Mouse (Mus musculus) frontal cortex, adult (tissue): ENCODE measurements around the gene Ift20.
A peak's percentile ranks its signal among the peaks of the same experiment; 100 is the strongest.

Source experiments
- ATAC-seq: cut with Nextera tagmentation; 2 replicates; pipeline ENCODE4 v1.9.2; 2017; ENCODE audit warnings: mild to moderate bottlenecking, moderate library complexity, mixed read lengths; ENCODE audit not compliant: low TSS enrichment

Gene Ift20

DNA sequence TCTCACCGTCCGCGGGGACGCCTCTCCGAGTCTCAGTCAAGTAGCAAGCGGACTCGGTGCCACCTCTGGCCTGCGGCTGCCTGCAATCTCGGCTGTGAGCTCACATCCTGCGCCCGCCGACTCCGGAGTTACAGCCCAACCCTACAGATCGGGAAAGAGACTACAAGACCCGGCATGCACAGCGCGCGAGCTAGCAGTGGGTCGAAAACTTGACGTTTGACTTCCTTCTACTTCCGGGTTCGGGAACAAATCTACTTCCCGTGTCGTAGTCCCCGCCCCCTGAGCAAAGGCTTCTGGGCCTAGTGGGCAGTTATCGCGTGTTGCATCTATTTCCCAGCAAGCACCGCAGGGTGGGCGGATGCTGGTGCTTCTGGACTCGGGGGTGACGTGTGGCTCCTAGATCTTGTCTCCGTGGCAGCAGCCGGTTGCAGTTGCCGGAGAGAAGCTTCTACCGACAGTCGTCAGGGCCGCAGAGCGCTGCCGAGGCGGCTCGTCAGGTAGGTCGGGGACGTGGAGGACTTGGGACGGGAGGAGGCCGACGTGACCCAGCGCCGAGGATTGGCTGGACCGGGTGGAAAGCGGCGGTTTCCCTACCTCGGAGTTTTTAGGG is at the start of gene Ift20, which contains the start of gene Tnfaip1:
Ift20 (plus strand) TSS at position 282 of the 610 bp plus-strand sequence.
Tnfaip1 (minus strand) TSS at position 253 of the 610 bp plus-strand sequence.
- peak; percentile 96 for ATAC-seq

- ATAC-seq: no peak
Observed at GRCm38 (mm10) chr11:78488168-78488567, 48.0 kb upstream of the Ift20 start.

DNA sequence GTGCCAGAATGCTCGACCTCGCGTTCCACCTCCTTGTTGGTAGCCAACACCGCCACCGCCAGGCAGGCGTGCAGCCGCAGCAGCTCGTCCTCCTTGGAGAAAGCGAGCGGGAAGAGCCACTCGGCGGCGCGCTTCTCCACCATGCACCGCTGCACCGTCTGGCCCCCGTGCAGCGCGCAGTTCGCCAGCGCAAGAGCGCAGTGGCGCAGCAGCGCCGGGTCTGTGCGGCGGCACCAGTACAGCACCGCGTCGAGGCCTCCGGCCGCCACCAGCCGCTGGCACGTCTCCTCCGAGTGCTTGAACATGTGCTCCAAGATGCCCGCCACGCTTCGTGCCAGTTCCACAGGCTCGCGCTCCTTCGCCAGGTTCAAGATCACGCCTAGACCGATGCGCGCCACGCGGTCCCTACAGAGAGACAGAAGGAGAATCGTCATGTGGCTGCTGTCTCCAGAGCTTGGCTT is 45.4 kb upstream of the Ift20 start:
- ATAC-seq: peak; percentile 91

DNA sequence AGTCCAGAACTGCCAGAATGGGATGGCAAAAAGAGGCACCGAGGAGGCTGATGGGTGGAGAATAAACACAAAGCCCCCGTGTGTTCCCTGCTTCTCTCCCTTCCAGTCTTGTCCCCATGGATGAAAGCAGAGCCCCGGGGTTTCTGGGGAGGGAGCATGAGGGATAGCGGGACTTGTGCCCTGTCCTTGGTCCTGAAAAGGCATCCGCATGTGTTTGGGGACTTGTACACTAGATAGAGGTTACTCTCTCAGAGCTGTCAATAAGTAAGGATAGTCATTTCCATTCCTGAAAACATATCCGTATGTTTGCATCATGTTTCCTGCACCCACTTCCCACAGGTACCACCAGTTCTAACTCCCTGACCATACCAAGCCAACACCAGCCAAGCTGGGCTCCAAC is 40.3 kb upstream of the Ift20 start:
- ATAC-seq: no peak

DNA sequence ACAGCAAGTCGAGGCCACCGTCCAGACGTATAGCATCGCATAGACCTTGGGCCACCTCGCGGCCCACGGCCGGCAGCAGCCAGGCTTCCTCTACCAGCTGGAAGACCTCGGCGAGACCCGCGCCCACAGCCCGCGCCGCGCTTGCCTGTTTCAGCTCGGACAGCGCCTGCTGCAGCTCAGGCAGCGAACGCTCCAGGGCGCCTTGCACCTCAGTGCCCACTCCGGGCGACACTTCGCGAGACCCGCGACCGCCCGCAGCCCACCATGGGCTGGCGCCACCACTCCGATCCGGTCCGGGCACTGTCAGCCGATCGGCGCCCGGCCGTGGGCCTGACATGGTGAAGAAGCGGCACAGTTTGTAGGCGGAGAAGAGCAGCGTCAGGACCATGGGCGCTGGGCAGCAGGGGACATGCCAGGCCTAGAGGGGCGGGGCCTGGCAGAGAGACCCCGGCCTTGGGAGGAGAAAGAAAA is 39.1 kb upstream of the Ift20 start:
- peak; percentile 38 for ATAC-seq

GRCm38 (mm10) chr11:78497544-78498522 is 38.3 kb upstream of the Ift20 start, which contains the start of gene Sarm1:
Gene Sarm1 (minus strand): TSS chr11:78497754.
- ATAC-seq: peak; percentile 94

DNA sequence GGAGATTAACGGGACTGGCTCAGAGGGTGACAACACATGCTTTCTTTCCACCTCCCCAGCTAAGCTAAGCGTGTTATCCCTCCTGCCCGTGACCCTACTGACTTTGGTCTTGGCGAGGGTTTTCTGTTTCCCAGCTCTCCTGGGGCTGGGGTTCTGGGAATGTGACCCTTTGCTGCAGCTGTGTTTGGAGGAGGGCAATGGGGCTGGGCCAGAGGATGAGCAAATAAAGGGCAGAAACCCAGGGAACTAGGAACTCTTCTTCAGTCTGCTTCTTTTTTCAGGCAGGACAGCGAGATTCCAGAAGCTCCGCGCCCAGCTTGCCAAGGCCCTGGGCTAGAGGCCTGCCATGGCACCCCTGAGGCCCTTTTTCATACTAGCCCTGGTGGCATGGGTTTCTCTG is 37.2 kb upstream of the Ift20 start, which contains the start of gene Vtn:
Vtn (plus strand) TSS at position 88 of the 400 bp plus-strand sequence.
- ATAC-seq: no peak

DNA sequence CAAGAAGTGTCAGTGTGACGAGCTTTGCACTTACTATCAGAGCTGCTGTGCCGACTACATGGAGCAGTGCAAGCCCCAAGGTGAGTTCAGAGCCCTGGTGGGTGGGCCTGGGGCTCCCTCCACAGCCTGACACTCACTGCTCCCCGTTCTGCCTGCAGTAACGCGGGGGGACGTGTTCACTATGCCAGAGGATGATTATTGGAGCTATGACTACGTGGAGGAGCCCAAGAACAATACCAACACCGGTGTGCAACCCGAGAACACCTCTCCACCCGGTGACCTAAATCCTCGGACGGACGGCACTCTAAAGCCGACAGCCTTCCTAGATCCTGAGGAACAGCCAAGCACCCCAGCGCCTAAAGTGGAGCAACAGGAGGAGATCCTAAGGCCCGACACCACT is 36.6 kb upstream of the Ift20 start:
- ATAC-seq: no peak

GRCm38 (mm10) chr11:78500623-78501202 is 35.4 kb upstream of the Ift20 start:
- no peak for ATAC-seq

- no peak for ATAC-seq
Observed at GRCm38 (mm10) chr11:78501529-78501928, 34.6 kb upstream of the Ift20 start.

DNA sequence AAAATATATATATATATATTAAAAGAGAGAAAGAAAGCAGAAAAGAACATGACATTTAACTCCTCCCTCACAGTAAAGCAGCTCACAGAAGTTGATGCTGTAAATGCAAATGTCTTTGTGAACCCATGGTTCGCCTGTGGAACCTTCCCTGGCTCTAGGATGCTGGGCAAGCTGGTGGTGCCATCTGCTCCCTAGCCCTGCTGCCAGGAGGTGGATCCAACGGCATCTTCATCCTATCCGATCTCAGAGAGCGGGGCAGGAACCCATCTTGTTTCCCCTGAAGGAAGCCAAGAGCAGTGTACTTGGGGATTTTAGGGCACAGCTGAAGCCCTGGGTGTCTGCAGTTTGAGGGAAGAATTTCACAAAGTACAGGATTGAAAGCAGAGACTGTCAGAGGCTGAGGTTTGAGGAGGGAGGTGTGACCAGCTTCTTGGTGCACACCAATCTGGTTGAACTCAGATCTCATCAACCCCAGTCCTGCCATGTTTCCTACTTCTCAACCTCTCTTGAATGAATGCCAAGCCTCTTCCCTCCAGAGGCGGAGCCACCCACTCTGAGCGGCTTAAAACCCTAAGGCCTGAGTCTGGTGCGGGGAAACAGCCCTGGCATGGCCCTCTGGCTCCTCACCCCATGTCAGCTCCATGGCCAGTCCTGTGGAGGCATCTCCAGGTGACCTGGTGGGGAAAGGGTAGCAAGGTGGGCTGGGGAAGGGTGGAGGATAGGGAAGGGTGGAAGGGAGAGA is 33.1 kb upstream of the Ift20 start, which contains the start of gene Sebox:
Sebox (plus strand) TSS at position 539 of the 742 bp plus-strand sequence.
- ATAC-seq: peak; percentile 42

- no peak for ATAC-seq
Observed at GRCm38 (mm10) chr11:78505430-78505829, 30.7 kb upstream of the Ift20 start.

GRCm38 (mm10) chr11:78509148-78509547 is 27.0 kb upstream of the Ift20 start:
- no peak for ATAC-seq

GRCm38 (mm10) chr11:78512025-78512957 is 23.9 kb upstream of the Ift20 start, which contains the start of the genes Tmem199 and Poldip2:
Gene Tmem199 (minus strand): TSS chr11:78512172.
Gene Poldip2 (plus strand): TSS chr11:78512193.
- peak; percentile 89 for ATAC-seq

- ATAC-seq: peak; percentile 20; the same call in 1 of the 2 replicates
Observed at GRCm38 (mm10) chr11:78513106-78513790, 22.9 kb upstream of the Ift20 start.

DNA sequence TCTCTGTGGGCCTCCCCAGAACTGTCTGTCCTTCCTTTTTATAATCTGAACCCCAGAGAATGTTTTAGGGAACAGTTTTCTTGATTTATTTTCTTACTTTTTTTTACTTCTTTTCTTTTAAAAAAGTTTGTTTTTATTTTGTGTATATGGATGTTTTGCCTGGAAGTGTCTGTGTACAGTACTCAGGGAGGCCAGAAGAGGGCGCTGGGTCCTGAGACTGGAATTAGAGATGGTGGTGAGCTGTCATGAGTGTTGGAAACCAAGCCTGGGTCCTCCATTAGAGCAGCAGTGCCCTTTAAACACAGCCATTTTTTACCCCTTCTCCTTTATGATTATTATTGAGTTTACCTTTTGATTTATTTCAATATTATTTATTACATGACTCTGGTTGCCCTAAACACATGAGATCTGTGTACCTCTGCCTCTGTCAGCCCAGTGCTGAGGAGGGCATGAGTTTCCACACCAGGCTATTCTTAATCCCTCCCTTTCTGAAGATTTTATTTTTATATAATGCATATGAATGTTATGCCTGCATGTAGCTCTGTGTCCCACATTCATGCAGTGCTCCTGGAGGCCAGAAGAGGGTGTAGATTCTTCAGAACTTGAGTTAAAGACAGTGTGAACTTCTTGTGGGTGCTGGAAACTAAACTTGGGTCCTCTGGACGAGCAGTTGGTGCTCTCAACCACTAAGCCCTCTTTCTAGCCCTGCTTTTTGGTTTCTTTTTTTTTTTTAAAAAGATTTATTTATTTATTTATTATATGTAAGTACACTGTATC is 20.4 kb upstream of the Ift20 start:
- ATAC-seq: no peak

- ATAC-seq: no peak
Observed at GRCm38 (mm10) chr11:78518931-78519330, 17.2 kb upstream of the Ift20 start.

DNA sequence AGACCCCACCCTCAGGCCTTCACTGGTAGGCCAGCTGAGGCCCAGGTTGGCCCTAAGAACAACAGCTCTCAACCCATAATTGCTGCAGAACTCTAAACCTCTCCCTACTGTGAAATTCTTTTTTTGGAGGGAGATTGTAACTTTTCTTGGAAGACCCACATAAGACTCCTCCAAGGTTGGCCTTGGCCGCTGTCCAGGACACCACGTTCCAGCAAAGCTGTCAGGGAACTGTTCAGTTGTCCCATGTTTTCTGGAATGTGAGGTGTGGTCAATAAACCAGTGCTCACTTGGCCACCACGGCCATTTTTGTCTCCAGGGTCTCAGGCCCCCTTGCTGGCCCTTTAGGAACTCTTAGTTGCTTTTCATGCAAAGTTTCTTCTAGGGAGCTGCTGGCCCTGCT is 14.3 kb upstream of the Ift20 start:
- no peak for ATAC-seq
